Mouse (Mus musculus) spleen, adult 18-20 months (tissue): Measurements from ENCODE around the gene Dab1.

Experiments
- DNase-seq, 2 experiments: peaks; one replicate each; pipeline ENCODE4 v3.0.0; 2022; ENCODE audit warnings: mixed read lengths in 2 of 2

Dab1 gene

GRCm38 (mm10) chr4:104461106-104462011, 842.2 kb downstream of the Dab1 start:
- DNase-seq = no peak

- no peak for DNase-seq
Observed at GRCm38 (mm10) chr4:104462932-104463780, 844.0 kb downstream of the Dab1 start.

- DNase-seq = no peak
Observed at GRCm38 (mm10) chr4:104463781-104464170, 844.6 kb downstream of the Dab1 start.

GRCm38 (mm10) chr4:104465594-104465993, 846.4 kb downstream of the Dab1 start:
- DNase-seq = no peak

GRCm38 (mm10) chr4:104468666-104469065, 849.5 kb downstream of the Dab1 start:
- no peak for DNase-seq

GRCm38 (mm10) chr4:104472915-104473314, 853.8 kb downstream of the Dab1 start:
- no peak for DNase-seq

GRCm38 (mm10) chr4:104476841-104477240, 857.7 kb downstream of the Dab1 start:
- DNase-seq = no peak

- no peak for DNase-seq
Observed at GRCm38 (mm10) chr4:104483948-104484347, 864.8 kb downstream of the Dab1 start.

- no peak for DNase-seq
Observed at GRCm38 (mm10) chr4:104497221-104497620, 878.1 kb downstream of the Dab1 start.

GRCm38 (mm10) chr4:104500112-104500511, 881.0 kb downstream of the Dab1 start:
- DNase-seq = no peak

GRCm38 (mm10) chr4:104500646-104501045, 881.5 kb downstream of the Dab1 start:
- DNase-seq = no peak

- no peak for DNase-seq
Observed at GRCm38 (mm10) chr4:104501245-104501644, 882.1 kb downstream of the Dab1 start.

GRCm38 (mm10) chr4:104504916-104505315, 885.8 kb downstream of the Dab1 start:
- no peak for DNase-seq

GRCm38 (mm10) chr4:104509230-104509985, 890.2 kb downstream of the Dab1 start:
- DNase-seq = no peak

- no peak for DNase-seq
Observed at GRCm38 (mm10) chr4:104511855-104512254, 892.7 kb downstream of the Dab1 start.

- DNase-seq = no peak
Observed at GRCm38 (mm10) chr4:104512513-104512912, 893.4 kb downstream of the Dab1 start.

GRCm38 (mm10) chr4:104513622-104514021, 894.5 kb downstream of the Dab1 start:
- DNase-seq = no peak

GRCm38 (mm10) chr4:104514568-104515000, 895.4 kb downstream of the Dab1 start:
- no peak for DNase-seq

- DNase-seq = no peak
Observed at GRCm38 (mm10) chr4:104515681-104516080, 896.5 kb downstream of the Dab1 start.

GRCm38 (mm10) chr4:104522324-104522723, 903.2 kb downstream of the Dab1 start:
- DNase-seq = no peak

GRCm38 (mm10) chr4:104523776-104524175, 904.6 kb downstream of the Dab1 start:
- no peak for DNase-seq

GRCm38 (mm10) chr4:104529905-104530646, 910.9 kb downstream of the Dab1 start:
- DNase-seq = no peak
